Mouse (Mus musculus) heart, embryonic 12.5 days (tissue): Measurements from ENCODE around the gene Cand2. TPM values are rescaled to one million over a fixed set of nuclear protein-coding genes. Genes with fewer than 3 reads are reported as not detected.

Experiments used
- ATAC-seq: fragments of 200-750 bp; cut with Nextera tagmentation; 2 replicates; pipeline ENCODE4 v1.8.0; 2017; ENCODE audit warnings: moderate TSS enrichment, moderate library complexity; ENCODE audit not compliant: insufficient number of reproducible peaks, low FRiP score
- H3K27ac ChIP-seq: fragments of 300-500 bp; sonication (generic); 2 replicates; pipeline ENCODE4 v1.5.1; 2016; ENCODE audit warnings: mild to moderate bottlenecking, moderate library complexity; ENCODE audit not compliant: poor library complexity, severe bottlenecking
- H3K27me3 ChIP-seq: fragments of 300-500 bp; sonication (generic); replicated peaks from 2 replicates; pipeline ENCODE4 v1.6.1; 2016; ENCODE audit warnings: mild to moderate bottlenecking, moderate library complexity
- H3K36me3 ChIP-seq: fragments of 300-500 bp; sonication (generic); 2 replicates; pipeline ENCODE4 v1.6.1; 2016; ENCODE audit warnings: mild to moderate bottlenecking, moderate library complexity
- H3K4me1 ChIP-seq: fragments of 300-500 bp; sonication (generic); replicated peaks from 2 replicates; pipeline ENCODE4 v1.6.1; 2016; ENCODE audit warnings: mild to moderate bottlenecking
- H3K4me2 ChIP-seq: fragments of 300-500 bp; sonication (generic); 2 replicates; pipeline ENCODE4 v1.6.1; 2016; ENCODE audit warnings: mild to moderate bottlenecking, moderate library complexity
- H3K4me3 ChIP-seq: fragments of 300-500 bp; sonication (generic); 2 replicates; pipeline ENCODE4 v1.5.1; 2016; ENCODE audit warnings: mild to moderate bottlenecking
- H3K9ac ChIP-seq: fragments of 300-500 bp; sonication (generic); 2 replicates; pipeline ENCODE4 v1.6.1; 2016; ENCODE audit warnings: mild to moderate bottlenecking, moderate library complexity
- H3K9me3 ChIP-seq: fragments of 300-500 bp; sonication (generic); replicated peaks from 2 replicates; pipeline ENCODE4 v1.6.1; 2016; ENCODE audit warnings: mild to moderate bottlenecking, moderate library complexity
- WGBS: fragments of 180-500 bp; shearing (Covaris S2); methylation state at CpG from one replicate; pipeline ENCODE4 v1.1.7; 2016; 5-methylcytosine and 5-hydroxymethylcytosine counted together
- polyA plus RNA-seq: library from polyadenylated mRNA; unstranded; fragments of >200 nt; fragmentation: Nextera tagmentation; extraction: Ambion mirVana; gene quantifications from 2 replicates; pipeline ENCODE4 v1.2.1, GENCODE M21; 2016

The Cand2 gene
- polyA plus RNA-seq, 1 experiment from 2014 or later: 71.6 TPM

- H3K4me3 ChIP-seq: no peak overlapping the region
- H3K4me2 ChIP-seq: no peak overlapping the region
- WGBS: 85% methylated on average over 2 of the region's 2 CpGs
- H3K27me3 ChIP-seq: no peaks in the 10 kb centered on the region
- H3K4me1 ChIP-seq: no peaks in the 10 kb centered on the region
- H3K27ac ChIP-seq: no peak overlapping the region
- no peaks in the 10 kb centered on the region for H3K9me3 ChIP-seq
- no peaks in the 10 kb centered on the region; the same call in 1 of the 2 replicates for H3K36me3 ChIP-seq
- H3K9ac ChIP-seq: no peak overlapping the region
- no peak for ATAC-seq
These were observed 58.0 kb downstream of the Cand2 start for GRCm38 (mm10) chr6:115832152-115832850.

DNA sequence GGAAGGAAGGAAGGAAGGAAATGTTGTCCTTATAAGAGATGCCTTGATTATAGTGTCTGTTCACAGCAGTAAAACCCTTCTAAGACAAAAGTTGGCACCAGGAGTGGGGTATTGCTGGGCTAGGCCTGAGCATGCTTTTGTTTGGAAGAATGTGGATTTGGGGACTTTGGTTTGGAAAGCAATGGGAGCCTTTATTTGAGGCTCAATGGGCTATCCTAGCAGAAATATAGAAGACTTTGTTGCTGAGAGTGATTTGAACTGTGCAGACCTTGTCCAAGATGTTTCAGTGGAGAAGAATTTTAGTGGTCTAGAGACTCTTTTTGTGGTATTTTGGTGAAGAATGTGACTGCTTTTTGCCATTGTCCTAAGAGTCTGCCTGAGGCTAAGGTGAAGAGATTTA lies 59.5 kb downstream of the Cand2 start:
- no peak overlapping the region for H3K4me2 ChIP-seq
- H3K9ac ChIP-seq: no peak overlapping the region
- H3K4me1 ChIP-seq: peaks cover 11% of the 10 kb centered on the region
- no peak overlapping the region for H3K27ac ChIP-seq
- H3K27me3 ChIP-seq: no peaks in the 10 kb centered on the region
- H3K36me3 ChIP-seq: no peaks in the 10 kb centered on the region; the same call in 1 of the 2 replicates
- ATAC-seq: no peak
- H3K9me3 ChIP-seq: no peaks in the 10 kb centered on the region
- H3K4me3 ChIP-seq: no peak overlapping the region

GRCm38 (mm10) chr6:115838161-115838597 lies 63.8 kb downstream of the Cand2 start, which contains the start of gene Efcab12:
Efcab12 (minus strand) TSS chr6:115838412.
- peak within 1 kb of the TSS; percentile 59 for H3K9ac ChIP-seq
- H3K4me3 ChIP-seq: peak within 1 kb of the TSS; percentile 46
- peak within 1 kb of the TSS; percentile 88 for H3K4me2 ChIP-seq
- peaks cover 11% of the 10 kb centered on the region for H3K4me1 ChIP-seq
- ATAC-seq: peak; percentile 89
- 3% methylated on average over 19 of the region's 19 CpGs for WGBS
- H3K27me3 ChIP-seq: no peaks in the 10 kb centered on the region
- no peaks in the 10 kb centered on the region for H3K9me3 ChIP-seq
- H3K36me3 ChIP-seq: peaks cover 11% of the 10 kb centered on the region
- H3K27ac ChIP-seq: 0 out of 2 replicates have a peak within 1 kb of the TSS, but pooled peaks have one; percentile 18

DNA sequence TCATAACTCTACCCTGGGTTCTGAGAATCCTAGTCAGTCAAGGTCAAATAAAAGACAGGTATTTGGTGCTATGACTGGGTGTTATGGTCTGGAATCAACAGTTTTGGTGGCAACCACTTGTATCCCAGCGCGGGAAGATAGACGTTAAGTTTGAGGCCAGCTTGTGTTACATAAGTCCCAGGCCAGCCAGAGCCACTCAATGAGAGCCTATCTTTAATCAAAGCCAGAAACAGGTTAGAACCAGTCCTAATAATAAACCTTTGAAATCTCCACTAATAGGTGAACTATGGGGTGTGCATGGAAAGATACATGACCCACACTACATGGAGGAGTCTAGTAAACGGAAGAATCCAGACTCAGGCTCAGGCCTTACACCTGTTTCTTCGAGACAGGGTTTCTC lies 64.4 kb downstream of the Cand2 start:
- H3K9ac ChIP-seq: no peak overlapping the region
- peak; percentile 14; the same call in 1 of the 2 replicates for ATAC-seq
- peaks cover 17% of the 10 kb centered on the region for H3K36me3 ChIP-seq
- H3K4me3 ChIP-seq: peak overlapping the region; percentile 46; the same call in 1 of the 2 replicates
- no peaks in the 10 kb centered on the region for H3K9me3 ChIP-seq
- H3K27ac ChIP-seq: no peak overlapping the region
- 66% methylated on average over 5 of the region's 5 CpGs for WGBS
- peaks cover 11% of the 10 kb centered on the region for H3K4me1 ChIP-seq
- H3K27me3 ChIP-seq: no peaks in the 10 kb centered on the region
- H3K4me2 ChIP-seq: peak overlapping the region; percentile 88

DNA sequence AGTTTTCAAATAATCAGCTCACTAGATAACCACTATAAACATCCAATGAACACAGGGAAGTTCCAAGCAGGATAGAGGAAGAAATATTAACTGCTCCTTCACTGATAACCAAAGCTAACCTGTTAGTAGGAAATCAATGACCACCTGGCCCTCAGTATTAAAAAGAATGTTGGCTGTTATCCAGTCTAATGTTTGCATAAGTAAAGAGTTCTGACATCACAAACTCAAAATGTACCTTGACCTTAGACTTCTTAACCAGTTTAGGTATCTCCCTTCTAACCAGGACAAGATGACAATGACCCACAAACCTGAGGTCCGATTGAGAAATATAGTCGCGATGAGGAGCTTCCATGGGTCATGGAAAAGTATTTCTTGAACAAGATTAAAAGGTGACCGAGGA lies 70.7 kb downstream of the Cand2 start:
- no peak overlapping the region for H3K4me2 ChIP-seq
- H3K4me3 ChIP-seq: no peak overlapping the region
- WGBS: 93% methylated on average over 4 of the region's 4 CpGs
- no peak overlapping the region for H3K27ac ChIP-seq
- no peaks in the 10 kb centered on the region for H3K27me3 ChIP-seq
- peaks cover 42% of the 10 kb centered on the region for H3K36me3 ChIP-seq
- no peaks in the 10 kb centered on the region for H3K9me3 ChIP-seq
- peaks cover 10% of the 10 kb centered on the region for H3K4me1 ChIP-seq
- ATAC-seq: no peak
- H3K9ac ChIP-seq: no peak overlapping the region

DNA sequence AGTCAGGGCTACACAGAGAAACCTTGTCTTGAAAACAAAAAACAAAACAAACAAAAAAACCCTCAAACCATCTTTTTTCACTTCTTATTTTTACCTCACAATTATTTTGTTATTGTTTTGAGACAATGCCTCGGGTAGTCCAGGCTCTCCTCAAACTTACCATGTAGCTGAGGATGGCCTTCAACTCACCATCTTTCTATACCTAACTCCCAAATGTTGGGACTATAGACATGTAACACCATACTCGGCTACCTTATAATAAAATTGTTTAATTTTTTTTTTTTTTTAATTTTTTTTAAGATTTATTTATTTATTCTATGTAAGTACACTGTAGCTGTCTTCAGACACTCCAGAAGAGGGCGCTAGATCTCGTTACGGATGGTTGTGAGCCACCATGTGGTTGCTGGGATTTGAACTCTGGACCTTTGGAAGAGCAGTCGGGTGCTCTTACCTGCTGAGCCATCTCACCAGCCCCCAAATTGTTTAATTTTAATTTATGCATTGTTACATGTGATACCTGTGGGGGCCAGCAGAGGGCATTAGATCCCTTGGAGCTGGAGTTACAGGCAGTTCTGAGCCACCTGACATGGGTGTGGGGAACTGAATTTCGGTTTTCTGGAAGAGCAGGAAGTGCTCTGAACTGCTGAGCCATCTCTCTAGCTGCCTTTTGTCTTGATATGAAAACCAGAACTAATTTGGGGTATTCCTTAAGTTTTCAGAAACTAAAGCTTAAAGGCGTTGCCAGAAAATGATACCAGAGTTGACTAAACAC lies 72.5 kb downstream of the Cand2 start:
- ATAC-seq: no peak

DNA sequence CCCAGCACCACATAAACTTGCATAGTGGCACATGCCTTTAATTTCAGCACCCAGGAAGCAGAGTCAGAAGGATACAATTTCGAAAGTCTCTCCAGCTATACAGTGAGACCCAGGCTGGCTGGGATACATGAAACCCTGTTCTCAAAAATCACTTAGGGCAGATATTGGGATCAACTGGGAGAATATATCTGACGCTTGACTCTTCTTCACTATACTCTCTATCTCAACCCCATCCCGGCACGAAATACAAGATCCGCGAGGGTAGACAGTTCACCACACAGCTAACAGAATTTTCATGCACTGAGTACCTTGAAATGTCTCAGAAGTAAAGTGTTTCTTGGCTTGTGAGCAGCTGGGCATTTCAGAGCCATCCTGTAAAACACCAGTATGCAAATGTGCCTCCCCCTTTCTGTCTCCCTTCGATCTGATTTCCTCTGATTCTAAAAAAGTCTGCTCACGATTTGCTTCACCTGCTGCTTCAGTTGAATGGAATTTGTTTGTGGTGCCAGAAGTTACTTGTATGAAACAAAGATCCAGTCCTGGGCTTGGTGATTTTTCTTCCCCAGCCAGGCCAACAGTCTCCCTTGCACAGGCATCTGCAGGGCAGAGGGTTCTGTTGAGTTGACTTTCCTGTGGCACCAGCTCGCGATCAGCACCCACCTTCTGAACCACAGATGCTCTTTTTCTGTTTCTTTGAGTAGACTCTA lies 74.4 kb downstream of the Cand2 start:
- ATAC-seq: no peak
- Histone ChIP-seq H3K36me3 (peaks cover 25% of the 10 kb centered on the region), H3K4me3 (no peak overlapping the region), H3K27me3 (no peaks in the 10 kb centered on the region), H3K4me2 (no peak overlapping the region), H3K9me3 (no peaks in the 10 kb centered on the region), H3K27ac (no peak overlapping the region), H3K4me1 (peaks cover 21% of the 10 kb centered on the region), H3K9ac (no peak overlapping the region)
- WGBS: 90% methylated on average over 10 of the region's 10 CpGs

More for the DNA sequence above, 72.5 kb downstream of the Cand2 start:
- H3K36me3 ChIP-seq: peaks cover 39% of the 10 kb centered on the region
- WGBS: 36% methylated on average over 8 of the region's 8 CpGs
- no peaks in the 10 kb centered on the region for H3K27me3 ChIP-seq
- H3K4me1 ChIP-seq: peaks cover 11% of the 10 kb centered on the region
- no peaks in the 10 kb centered on the region for H3K9me3 ChIP-seq
- H3K27ac ChIP-seq: no peak overlapping the region
- H3K9ac ChIP-seq: no peak overlapping the region
- no peak overlapping the region for H3K4me3 ChIP-seq
- H3K4me2 ChIP-seq: no peak overlapping the region

DNA sequence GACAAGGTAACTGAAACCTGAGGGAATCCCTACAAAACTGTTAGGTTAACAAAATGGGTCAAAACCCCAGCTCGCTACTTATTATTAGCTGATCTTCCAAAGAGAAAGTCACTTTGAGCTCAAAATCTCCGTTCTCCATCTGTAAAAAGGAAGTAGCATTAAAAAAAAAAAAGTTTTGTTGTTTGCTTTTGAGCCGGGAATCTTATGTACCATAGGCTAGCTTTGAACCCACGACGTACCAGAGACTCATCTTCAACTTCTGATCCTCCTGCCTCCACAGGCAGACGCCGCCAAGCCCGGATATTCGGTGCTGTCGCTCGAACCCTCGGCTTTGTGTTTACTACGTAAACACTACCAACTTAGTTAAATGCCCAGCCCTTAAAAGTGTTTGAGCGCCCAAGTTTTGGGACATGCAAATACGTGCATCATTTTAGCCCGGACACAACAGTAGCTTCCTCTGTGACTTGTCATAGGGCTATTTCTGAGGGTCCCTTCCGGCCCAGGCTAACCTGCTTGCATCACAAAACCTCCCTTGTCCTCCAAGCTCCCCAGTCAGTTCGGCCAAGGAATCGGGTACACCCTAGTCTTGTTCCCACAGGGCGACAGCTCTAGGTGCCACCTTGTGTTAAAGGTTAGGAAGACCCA lies 78.2 kb downstream of the Cand2 start:
- no peak for ATAC-seq
- peak overlapping the region; percentile 93 for H3K4me2 ChIP-seq
- 6% methylated on average over 20 of the region's 20 CpGs for WGBS
- H3K27me3 ChIP-seq: no peaks in the 10 kb centered on the region
- peak overlapping the region; percentile 90 for H3K27ac ChIP-seq
- peaks cover 9% of the 10 kb centered on the region for H3K36me3 ChIP-seq
- peak overlapping the region; percentile 77 for H3K9ac ChIP-seq
- peaks cover 49% of the 10 kb centered on the region for H3K4me1 ChIP-seq
- no peaks in the 10 kb centered on the region for H3K9me3 ChIP-seq
- peak overlapping the region; percentile 61 for H3K4me3 ChIP-seq

DNA sequence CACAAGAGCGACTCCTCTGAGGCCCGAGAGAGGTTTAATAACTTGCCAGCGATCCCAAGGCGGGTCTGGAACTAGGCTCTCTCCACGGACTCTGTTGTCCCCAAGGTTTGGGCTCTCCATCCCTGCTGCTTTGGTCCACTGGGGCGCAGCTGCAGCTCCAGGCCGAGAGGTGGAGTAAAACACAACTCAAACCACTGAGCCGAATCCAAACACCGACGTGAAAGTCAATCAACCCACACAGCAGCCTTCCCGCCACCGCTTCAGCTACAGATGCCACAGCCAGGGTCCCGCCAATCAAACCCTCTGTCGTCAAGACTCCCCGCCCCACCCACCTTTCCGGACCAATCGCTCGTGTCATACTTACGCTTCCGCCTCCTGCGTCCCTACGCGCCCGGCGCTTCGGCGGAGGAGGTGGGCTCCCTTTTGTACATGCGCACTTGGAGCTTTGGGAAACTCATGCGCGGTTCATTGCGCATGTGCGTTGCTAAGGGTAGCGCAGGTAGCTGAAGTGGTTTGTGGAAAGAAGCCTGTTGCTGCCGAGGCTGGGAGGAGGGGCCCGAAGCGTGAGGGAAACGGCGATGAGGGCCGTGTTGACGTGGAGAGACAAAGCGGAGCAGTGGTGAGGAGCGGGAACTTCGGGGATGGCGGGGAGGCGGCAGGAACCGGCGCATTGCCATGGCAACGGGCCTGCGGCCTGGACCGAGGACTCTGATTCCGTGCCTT lies 78.9 kb downstream of the Cand2 start, which contains the start of the genes Mbd4 and Ift122:
Gene Mbd4 (minus strand): TSS at position 281 of the 723 bp plus-strand sequence.
Gene Ift122 (plus strand): TSS at position 380 of the 723 bp plus-strand sequence.
- Histone ChIP-seq H3K4me1 (peaks cover 48% of the 10 kb centered on the region), H3K36me3 (peaks cover 8% of the 10 kb centered on the region), H3K27ac (peak within 1 kb of the TSS; percentile 90), H3K9me3 (no peaks in the 10 kb centered on the region), H3K27me3 (no peaks in the 10 kb centered on the region), H3K9ac (peak within 1 kb of the TSS; percentile 77), H3K4me2 (peak within 1 kb of the TSS; percentile 93), H3K4me3 (peak within 1 kb of the TSS; percentile 61)
- WGBS: under 1% methylated on average over 51 of the region's 51 CpGs
- peak; percentile 96 for ATAC-seq

DNA sequence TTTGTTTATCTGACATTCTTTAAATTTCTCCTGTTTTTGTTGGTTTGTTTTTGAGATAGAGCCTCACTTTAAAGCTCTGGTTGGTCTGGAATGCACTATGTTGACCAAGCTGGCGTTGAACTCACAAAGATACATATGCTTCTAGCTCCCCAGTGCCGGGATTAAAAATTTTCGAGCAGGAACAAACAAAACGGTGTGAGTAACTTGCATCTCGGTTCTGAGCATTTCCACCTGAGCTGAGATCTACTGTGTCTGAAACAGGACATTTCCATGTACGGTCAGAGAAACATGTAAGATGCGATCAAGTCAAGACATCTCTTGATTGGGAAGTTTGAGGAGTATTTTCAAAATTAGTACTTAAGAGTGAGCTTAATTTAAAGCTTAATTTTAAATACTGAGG lies 79.6 kb downstream of the Cand2 start:
- H3K4me2 ChIP-seq: peak overlapping the region; percentile 67
- peak overlapping the region; percentile 60 for H3K4me3 ChIP-seq
- H3K36me3 ChIP-seq: peaks cover 1% of the 10 kb centered on the region
- H3K9me3 ChIP-seq: no peaks in the 10 kb centered on the region
- H3K27ac ChIP-seq: peak overlapping the region; percentile 90
- H3K4me1 ChIP-seq: peaks cover 45% of the 10 kb centered on the region
- H3K27me3 ChIP-seq: no peaks in the 10 kb centered on the region
- no peak for ATAC-seq
- WGBS: 50% methylated on average over 7 of the region's 7 CpGs
- peak overlapping the region; percentile 75 for H3K9ac ChIP-seq
